Mouse (Mus musculus) liver, adult 2 months (tissue): ENCODE data around the gene Atp8b2. TPM values are rescaled to one million over a fixed set of nuclear protein-coding genes. Genes with fewer than 3 reads are reported as not detected.

ENCODE experiments used
- DNase-seq: peaks from one replicate; pipeline ENCODE4 v3.0.0-alpha.2; 2011; ENCODE audit warnings: low read depth, low spot score; ENCODE audit errors: extremely low read depth
- H3K27ac ChIP-seq: fragments of 200-500 bp; replicated peaks from 2 replicates; pipeline ENCODE4 v1.5.1; 2012; ENCODE audit warnings: low read depth, mild to moderate bottlenecking, control low read depth, inconsistent platforms, low read length; ENCODE audit not compliant: insufficient read depth
- H3K27me3 ChIP-seq: fragments of 200-500 bp; 2 replicates; pipeline ENCODE4 v1.6.1; 2012; ENCODE audit warnings: mild to moderate bottlenecking, moderate library complexity, low read length, inconsistent platforms; ENCODE audit not compliant: control insufficient read depth, insufficient read depth
- H3K36me3 ChIP-seq: fragments of 200-500 bp; 2 replicates; pipeline ENCODE4 v1.6.1; 2012; ENCODE audit warnings: low read length, inconsistent platforms; ENCODE audit not compliant: control insufficient read depth, insufficient read depth
- H3K4me1 ChIP-seq: fragments of 200-500 bp; 2 replicates; pipeline ENCODE4 v1.6.1; 2011; ENCODE audit warnings: low read length; ENCODE audit not compliant: control insufficient read depth, insufficient read depth
- H3K4me3 ChIP-seq: fragments of 200-500 bp; 2 replicates; pipeline ENCODE4 v1.5.1; 2011; ENCODE audit warnings: low read depth, mild to moderate bottlenecking, control low read depth, low read length, moderate library complexity; ENCODE audit not compliant: insufficient read depth
- H3K79me2 ChIP-seq: fragments of 200-500 bp; 2 replicates; pipeline ENCODE4 v1.6.1; 2012; ENCODE audit warnings: inconsistent platforms, mild to moderate bottlenecking, low read length, moderate library complexity; ENCODE audit not compliant: control insufficient read depth, insufficient read depth
- H3K9ac ChIP-seq: fragments of 200-500 bp; 2 replicates; pipeline ENCODE4 v1.6.1; 2012; ENCODE audit warnings: low read depth, mild to moderate bottlenecking, control low read depth, inconsistent platforms, low read length
- CTCF ChIP-seq: fragments of 200-500 bp; IDR thresholded peaks from 2 replicates; pipeline ENCODE4 v1.5.1; 2011; ENCODE audit warnings: low read depth, low read length, control low read depth
- POLR2A ChIP-seq: fragments of 200-500 bp; IDR thresholded peaks from 2 replicates; pipeline ENCODE4 v1.6.1; 2011; ENCODE audit warnings: low read length, control low read depth; ENCODE audit not compliant: insufficient read depth; ENCODE audit errors: extremely low read depth
- WGBS: fragments of 180-500 bp; shearing (Covaris S2); methylation state at CpG from one replicate; pipeline ENCODE4 v1.1.7; 2018; 5-methylcytosine and 5-hydroxymethylcytosine counted together
- polyA plus RNA-seq: library from polyadenylated mRNA; depleted of rRNA; stranded (reverse); fragments of >200 nt; gene quantifications from 2 replicates; pipeline ENCODE4 v1.2.3, GENCODE M21; 2012
- total RNA-seq: library from RNA; depleted of rRNA; stranded (reverse); fragments of >200 nt; gene quantifications from 2 replicates; pipeline ENCODE4 v1.2.3, GENCODE M21; 2014

Gene Atp8b2
- total and polyA plus RNA-seq, 2 experiments = 2.3 to 4.0 TPM

DNA sequence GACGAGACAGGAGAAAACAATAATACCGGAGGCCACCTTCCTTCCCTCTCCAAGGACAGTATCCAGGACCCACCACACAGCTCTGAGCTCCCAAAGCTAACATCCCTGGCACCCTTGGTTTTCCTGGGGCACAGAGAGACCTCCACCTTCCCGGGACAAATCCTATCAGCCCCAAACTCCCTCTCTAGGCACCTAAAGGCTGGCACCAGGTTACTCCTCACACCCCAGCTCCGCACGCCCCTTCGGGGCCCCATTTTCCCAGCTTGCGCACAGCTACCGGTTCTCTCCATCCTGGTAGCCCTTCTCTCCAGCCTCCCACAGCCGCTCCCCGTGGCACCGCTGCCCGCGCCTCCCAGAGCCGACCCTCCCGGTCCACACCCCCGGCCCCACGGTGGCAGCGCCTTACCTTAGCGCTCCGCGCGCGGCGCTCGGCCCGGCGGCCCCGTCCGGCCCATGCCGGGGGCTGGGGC is 522 bp downstream of the Atp8b2 start:
- H3K4me1 ChIP-seq = no peaks in the 10 kb centered on the region; the same call in 1 of the 2 replicates
- DNase-seq = no peak
- H3K27ac ChIP-seq = peak overlapping the region; percentile 34; the same call in 1 of the 2 replicates
- 3% methylated on average over 30 of the region's 30 CpGs for WGBS
- no peaks in the 10 kb centered on the region for H3K36me3 ChIP-seq
- H3K4me3 ChIP-seq = peak overlapping the region; percentile 79
- TF ChIP-seq POLR2A = no peak
- TF ChIP-seq CTCF = no peak
- no peaks in the 10 kb centered on the region for H3K79me2 ChIP-seq
- peaks cover 5% of the 10 kb centered on the region; the same call in 1 of the 2 replicates for H3K27me3 ChIP-seq
- peak overlapping the region; percentile 65 for H3K9ac ChIP-seq

DNA sequence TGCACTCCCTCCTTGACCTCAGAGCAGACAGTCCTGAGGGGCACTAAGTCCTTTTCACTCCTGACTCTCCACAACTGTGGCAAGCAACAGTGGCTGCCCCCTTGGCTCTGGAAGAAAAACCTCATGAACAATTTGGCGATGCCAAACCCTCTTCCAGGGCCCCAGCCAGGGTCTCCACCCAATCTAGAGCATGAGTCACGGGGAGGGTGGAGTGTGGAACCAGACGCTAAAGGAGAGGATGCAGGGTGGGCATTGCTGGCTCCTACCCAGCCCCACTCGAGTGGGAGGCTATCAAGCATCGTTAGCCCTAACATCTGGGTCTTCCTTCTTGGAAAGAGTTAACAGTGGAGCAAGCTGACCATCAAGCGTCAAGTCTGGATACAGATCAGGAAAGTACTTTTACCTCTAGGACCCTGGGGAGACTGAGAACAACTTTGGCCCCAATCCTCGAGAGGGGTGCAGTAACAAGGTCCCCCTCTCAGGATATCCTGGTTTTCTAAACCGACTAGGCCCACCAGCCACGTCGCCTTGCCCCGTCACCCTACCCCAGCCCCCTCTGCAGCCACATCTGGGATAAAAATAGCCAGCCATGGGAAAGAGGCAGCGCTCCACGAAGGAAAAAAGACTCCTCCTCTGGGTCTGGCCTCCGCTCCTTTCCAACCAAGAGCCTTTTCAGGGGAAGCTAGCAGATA is 1.1 kb downstream of the Atp8b2 start:
- Histone ChIP-seq H3K4me1 (no peaks in the 10 kb centered on the region; the same call in 1 of the 2 replicates), H3K9ac (no peak overlapping the region; the same call in none of the 2 replicates), H3K79me2 (no peaks in the 10 kb centered on the region), H3K27ac (no peak overlapping the region; the same call in 1 of the 2 replicates), H3K27me3 (peaks cover 5% of the 10 kb centered on the region; the same call in 1 of the 2 replicates), H3K4me3 (peak overlapping the region; percentile 79), H3K36me3 (no peaks in the 10 kb centered on the region)
- no peak for DNase-seq
- 48% methylated on average over 14 of the region's 14 CpGs for WGBS
- TF ChIP-seq POLR2A = no peak
- no peak for TF ChIP-seq CTCF

DNA sequence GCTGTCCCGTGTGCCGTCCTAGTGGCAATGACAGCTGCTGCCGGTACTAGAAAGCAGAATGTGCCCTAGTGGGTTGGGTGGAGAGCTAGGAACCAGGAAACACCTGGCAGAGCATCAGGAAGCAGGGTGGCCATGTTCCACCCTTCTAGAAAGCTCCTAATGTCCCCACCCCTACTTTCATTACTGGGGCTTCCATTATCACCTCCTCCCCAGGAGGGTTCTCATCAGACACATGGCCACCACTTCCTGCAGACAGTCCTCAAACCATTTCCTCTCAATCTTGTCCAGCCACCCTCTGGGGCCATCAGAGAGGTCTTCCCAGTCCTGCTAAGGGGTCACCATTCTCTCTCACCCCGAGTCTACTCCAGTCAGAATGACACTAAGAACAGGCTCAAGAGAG is 1.9 kb downstream of the Atp8b2 start:
- H3K27me3 ChIP-seq = peaks cover 5% of the 10 kb centered on the region; the same call in 1 of the 2 replicates
- no peak for DNase-seq
- no peaks in the 10 kb centered on the region for H3K36me3 ChIP-seq
- H3K4me1 ChIP-seq = no peaks in the 10 kb centered on the region; the same call in 1 of the 2 replicates
- no peak overlapping the region for H3K4me3 ChIP-seq
- H3K27ac ChIP-seq = no peak overlapping the region; the same call in 1 of the 2 replicates
- 70% methylated on average over 4 of the region's 4 CpGs for WGBS
- no peak overlapping the region for H3K9ac ChIP-seq
- TF ChIP-seq POLR2A (no peak), CTCF (no peak)
- H3K79me2 ChIP-seq = no peaks in the 10 kb centered on the region

DNA sequence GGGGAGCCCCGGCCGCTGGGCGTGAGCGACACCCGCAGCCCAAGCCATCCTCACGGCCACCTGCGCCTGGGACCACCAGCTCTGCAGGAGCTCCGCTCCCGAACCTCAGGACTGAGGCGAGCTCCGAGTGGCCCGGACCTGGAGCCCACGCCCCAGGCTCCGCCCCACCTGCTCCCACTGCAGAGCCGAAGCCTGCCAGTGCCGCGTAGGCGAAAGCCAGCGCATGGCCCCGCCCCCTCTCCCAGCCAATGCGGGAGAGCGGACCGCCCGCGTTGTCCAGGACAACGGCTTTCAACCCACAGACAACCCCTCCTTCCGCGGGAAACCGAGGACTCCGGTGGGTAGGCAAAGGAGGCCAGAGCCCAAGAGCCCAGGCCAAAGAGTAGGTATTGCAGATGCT is 2.8 kb downstream of the Atp8b2 start:
- WGBS = 1% methylated on average over 30 of the region's 30 CpGs
- no peaks in the 10 kb centered on the region; the same call in 1 of the 2 replicates for H3K4me1 ChIP-seq
- H3K9ac ChIP-seq = peak overlapping the region; percentile 63
- no peaks in the 10 kb centered on the region for H3K36me3 ChIP-seq
- peak; percentile 53 for DNase-seq
- H3K4me3 ChIP-seq = peak overlapping the region; percentile 71; the same call in 1 of the 2 replicates
- H3K79me2 ChIP-seq = no peaks in the 10 kb centered on the region
- no peak overlapping the region for H3K27ac ChIP-seq
- H3K27me3 ChIP-seq = peaks cover 5% of the 10 kb centered on the region; the same call in 1 of the 2 replicates
- no peak for TF ChIP-seq CTCF
- TF ChIP-seq POLR2A = no peak

GRCm38 (mm10) chr3:89959435-89959834 is 3.9 kb downstream of the Atp8b2 start:
- TF ChIP-seq CTCF (no peak), POLR2A (no peak)
- H3K9ac ChIP-seq = no peak overlapping the region
- no peaks in the 10 kb centered on the region for H3K36me3 ChIP-seq
- H3K79me2 ChIP-seq = no peaks in the 10 kb centered on the region
- H3K27me3 ChIP-seq = peaks cover 5% of the 10 kb centered on the region; the same call in 1 of the 2 replicates
- no peak overlapping the region for H3K4me3 ChIP-seq
- DNase-seq = no peak
- WGBS = 86% methylated on average over 4 of the region's 4 CpGs
- no peak overlapping the region for H3K27ac ChIP-seq
- H3K4me1 ChIP-seq = no peaks in the 10 kb centered on the region; the same call in 1 of the 2 replicates

DNA sequence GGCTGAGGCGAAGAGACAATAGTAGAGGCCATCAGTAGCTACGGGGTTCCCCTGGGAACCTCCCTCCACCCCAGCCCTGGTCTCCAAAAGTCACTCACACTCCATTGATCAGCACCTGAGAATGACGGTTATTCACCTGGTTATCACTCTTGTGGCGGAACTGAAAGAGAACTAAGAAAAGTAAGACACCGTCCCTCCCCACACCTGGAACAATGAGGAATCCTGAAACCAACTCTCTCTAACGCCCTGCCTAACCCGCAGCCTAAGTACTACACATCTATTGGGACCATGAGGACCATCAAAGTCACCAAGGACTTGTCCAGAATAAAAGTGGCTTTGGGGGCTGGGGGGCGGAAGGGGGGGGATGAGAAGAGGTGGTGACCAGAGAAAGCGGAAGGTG is 5.4 kb downstream of the Atp8b2 start:
- no peak for TF ChIP-seq POLR2A
- no peak for TF ChIP-seq CTCF
- Histone ChIP-seq H3K79me2 (no peaks in the 10 kb centered on the region), H3K27ac (no peak overlapping the region), H3K9ac (no peak overlapping the region), H3K27me3 (peaks cover 4% of the 10 kb centered on the region; the same call in 1 of the 2 replicates), H3K36me3 (no peaks in the 10 kb centered on the region), H3K4me1 (no peaks in the 10 kb centered on the region), H3K4me3 (no peak overlapping the region)
- DNase-seq = no peak
- 95% methylated on average over 9 of the region's 9 CpGs for WGBS
